Mouse (Mus musculus): ENCODE data around the gene Heatr5b. TPM values are rescaled to one million over a fixed set of nuclear protein-coding genes. Genes with fewer than 3 reads are reported as not detected.

The Heatr5b gene
- polyA plus RNA-seq (2015; fragmentation: Nextera tagmentation; extraction: Ambion mirVana): 16.0 and 18.8 TPM in 2 replicates

DNA sequence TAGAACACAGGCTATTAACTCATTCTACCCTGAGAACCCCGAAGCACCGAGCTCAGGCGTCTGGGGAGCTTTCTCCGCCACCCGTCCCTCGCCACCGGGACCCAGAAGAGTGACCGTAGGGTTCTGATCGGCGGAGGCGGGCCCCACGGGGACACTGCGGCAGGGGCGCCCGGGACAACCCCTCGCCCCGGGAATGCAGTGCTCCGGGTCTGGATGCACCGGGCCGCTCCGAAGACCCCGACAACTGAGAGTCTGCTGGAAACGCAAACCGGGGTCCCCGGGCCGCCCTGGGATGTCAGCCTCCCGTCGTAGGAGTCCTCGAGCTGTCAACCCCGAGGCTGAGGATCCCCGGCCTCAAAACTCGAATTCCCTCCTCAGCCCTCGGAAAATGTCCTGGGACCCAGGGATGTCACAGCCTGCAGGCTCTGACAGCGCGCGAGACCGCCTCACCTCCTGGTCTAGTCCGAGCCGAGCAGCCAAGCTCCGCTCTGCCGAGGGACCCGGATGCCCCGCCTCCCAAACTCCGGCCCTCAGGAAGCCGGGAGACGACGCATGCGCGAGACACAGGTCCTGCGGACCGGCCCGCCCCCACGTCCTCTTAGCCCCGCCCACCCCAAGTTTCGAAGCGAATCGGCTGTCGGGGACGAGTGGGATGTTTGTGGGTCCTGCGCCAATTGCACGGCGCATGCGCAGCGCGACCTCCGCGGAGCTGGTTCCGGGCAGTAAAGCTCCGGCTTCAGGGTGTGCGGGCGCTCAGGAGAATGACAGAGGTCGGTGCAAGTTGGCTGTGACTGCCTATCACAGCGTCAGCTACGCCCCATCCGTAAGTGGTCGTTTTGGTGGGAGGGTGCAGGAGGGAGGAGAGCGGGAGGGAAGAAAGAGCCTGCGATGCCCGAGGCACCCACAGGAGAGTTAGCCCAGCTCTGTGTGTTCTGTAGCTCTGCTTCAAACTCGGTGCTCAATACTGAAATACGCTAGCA, at the start of gene Heatr5b, which contains the start of gene Gpatch11:
Gene Heatr5b (minus strand): TSS at position 509 of the 980 bp plus-strand sequence.
Gene Gpatch11 (plus strand): TSS at position 712 of the 980 bp plus-strand sequence.
- WGBS: under 1% methylated on average over 81 of the region's 81 CpGs
- Histone ChIP-seq H3K4me2 (peak within 1 kb of the TSS; percentile 84), H3K27ac (replicated peaks) (peak within 1 kb of the TSS; percentile 89), H3K9ac (peak within 1 kb of the TSS; percentile 91), H3K4me1 (peaks cover 9% of the 10 kb centered on the region), H3K4me3 (peak within 1 kb of the TSS; percentile 88), H3K9me3 (no peaks in the 10 kb centered on the region), H3K36me3 (peaks cover 42% of the 10 kb centered on the region), H3K27me3 (replicated peaks) (no peaks in the 10 kb centered on the region)
- ATAC-seq (ENCODE audit: extremely low read depth, insufficient number of reproducible peaks, low FRiP score, low TSS enrichment): peak; percentile 96

DNA sequence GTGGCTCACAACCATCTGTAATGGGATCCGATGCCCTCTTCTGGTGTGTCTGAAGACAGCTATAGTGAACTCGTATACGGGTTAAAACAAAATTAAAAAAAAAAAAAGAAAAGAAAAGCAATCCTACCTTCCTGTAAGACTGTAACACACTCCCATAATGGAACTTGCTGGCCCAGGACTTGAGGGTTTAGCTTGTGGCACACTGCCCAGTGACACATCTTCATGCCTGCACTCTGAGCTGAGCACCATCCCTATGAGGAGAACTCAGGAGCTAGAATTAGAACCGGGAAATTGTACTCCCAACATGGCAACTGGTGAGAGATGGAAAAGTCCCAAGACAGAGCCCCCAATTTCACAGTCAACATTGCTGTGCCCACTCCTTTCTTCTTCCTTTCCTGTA, 48.1 kb upstream of the Heatr5b start:
- ATAC-seq (ENCODE audit: extremely low read depth, insufficient number of reproducible peaks, low FRiP score, low TSS enrichment): no peak
- Histone ChIP-seq H3K4me1 (peaks cover 13% of the 10 kb centered on the region), H3K36me3 (peaks cover 10% of the 10 kb centered on the region), H3K4me3 (no peak overlapping the region), H3K27me3 (replicated peaks) (no peaks in the 10 kb centered on the region), H3K9me3 (0 out of 2 replicates have a peak, but pooled peaks cover 6% of the 10 kb centered on the region), H3K9ac (no peak overlapping the region), H3K27ac (replicated peaks) (no peak overlapping the region), H3K4me2 (peak overlapping the region; percentile 77; the same call in 1 of the 2 replicates)
- 86% methylated on average over 4 of the region's 4 CpGs for WGBS

DNA sequence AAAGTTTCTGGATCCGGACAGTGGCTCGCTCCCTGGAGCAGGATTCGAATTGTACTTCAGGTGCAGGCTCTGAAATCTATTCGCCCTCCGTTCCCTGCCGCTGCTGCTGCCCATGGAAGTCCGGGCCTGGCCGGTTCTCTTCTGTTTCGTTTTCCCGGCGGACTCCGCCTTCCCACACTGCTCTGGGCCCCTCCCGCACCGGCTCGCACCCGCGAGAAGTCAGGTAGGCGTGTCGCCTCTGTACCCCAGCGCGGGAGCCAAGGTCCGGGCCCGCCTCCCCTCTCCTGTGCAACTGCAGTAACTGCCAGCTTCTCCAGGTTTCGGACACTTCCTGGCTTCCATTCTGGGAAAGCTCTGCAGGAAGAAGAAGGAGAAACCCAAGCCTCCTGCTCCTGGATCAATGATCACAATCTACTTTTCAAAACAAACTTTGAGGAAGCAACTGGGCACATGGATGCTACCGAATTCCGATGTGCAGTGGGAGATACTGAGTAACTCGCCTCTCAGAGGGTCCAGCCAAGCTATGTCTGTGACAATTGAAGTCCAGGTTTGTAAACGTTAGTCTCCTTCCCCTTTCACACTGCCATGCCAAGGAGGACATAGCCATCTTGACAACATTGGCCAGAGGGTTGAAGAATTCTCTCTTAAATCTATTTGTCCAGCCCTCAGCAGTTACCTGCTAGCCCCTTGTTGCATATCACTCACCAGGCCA, 47.4 kb upstream of the Heatr5b start, which contains the start of gene Eif2ak2:
Gene Eif2ak2 (minus strand): TSS at position 173 of the 712 bp plus-strand sequence.
- ATAC-seq (ENCODE audit: extremely low read depth, insufficient number of reproducible peaks, low FRiP score, low TSS enrichment): peak; percentile 90
- H3K27ac ChIP-seq (replicated peaks): peak within 1 kb of the TSS; percentile 88
- H3K4me2 ChIP-seq: peak within 1 kb of the TSS; percentile 77
- no peaks in the 10 kb centered on the region for H3K27me3 ChIP-seq (replicated peaks)
- H3K4me1 ChIP-seq: peaks cover 13% of the 10 kb centered on the region
- peak within 1 kb of the TSS; percentile 89 for H3K9ac ChIP-seq
- H3K4me3 ChIP-seq: peak within 1 kb of the TSS; percentile 78
- peaks cover 18% of the 10 kb centered on the region for H3K36me3 ChIP-seq
- 0 out of 2 replicates have a peak, but pooled peaks cover 6% of the 10 kb centered on the region for H3K9me3 ChIP-seq
- WGBS: under 1% methylated on average over 28 of the region's 28 CpGs

DNA sequence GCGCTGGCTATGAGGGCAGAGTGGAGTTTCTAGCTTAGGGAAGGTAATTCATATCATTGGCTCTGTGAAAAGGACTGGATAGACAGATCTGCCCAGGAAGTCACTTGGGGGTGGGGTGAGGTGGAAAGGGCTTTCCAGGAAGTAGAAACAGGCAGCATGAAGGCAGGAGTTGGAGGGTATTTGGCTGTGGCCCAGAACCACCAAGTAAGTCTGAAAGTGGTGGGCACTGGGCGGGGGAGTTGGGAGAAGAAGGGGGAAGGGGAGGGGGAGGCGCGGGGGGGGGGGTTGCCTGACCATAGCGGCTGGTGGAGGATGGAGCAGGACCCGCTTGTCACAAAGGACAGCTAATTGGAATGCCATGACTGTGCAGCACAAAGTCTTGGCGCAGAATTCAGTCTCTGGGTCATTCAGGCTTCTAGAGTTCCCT, 46.7 kb upstream of the Heatr5b start:
- Histone ChIP-seq H3K27me3 (replicated peaks) (no peaks in the 10 kb centered on the region), H3K36me3 (peaks cover 24% of the 10 kb centered on the region), H3K4me2 (peak overlapping the region; percentile 77), H3K27ac (replicated peaks) (peak overlapping the region; percentile 88), H3K9ac (peak overlapping the region; percentile 89), H3K4me3 (peak overlapping the region; percentile 78), H3K4me1 (peaks cover 13% of the 10 kb centered on the region), H3K9me3 (0 out of 2 replicates have a peak, but pooled peaks cover 6% of the 10 kb centered on the region)
- peak; percentile 34 for ATAC-seq (ENCODE audit: extremely low read depth, insufficient number of reproducible peaks, low FRiP score, low TSS enrichment)
- 10% methylated on average over 4 of the region's 7 CpGs for WGBS

DNA sequence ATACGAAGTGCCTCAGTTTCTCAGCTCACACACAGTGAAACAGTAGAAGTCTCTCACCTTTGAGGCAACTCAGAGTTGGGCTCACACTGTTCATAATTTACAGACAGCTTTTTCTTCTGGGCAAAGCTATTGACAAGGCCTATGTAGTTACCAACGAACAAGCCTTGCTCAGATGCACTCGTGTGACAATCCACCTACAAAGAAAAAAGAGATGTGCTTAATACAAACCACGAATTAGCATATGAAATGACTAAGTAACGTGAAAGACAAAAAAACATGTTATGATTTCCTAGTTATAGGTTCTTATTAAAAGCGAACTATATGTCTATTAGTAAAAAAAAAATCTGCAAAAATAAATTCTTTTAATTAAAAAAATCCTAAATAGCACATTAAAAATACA, 38.7 kb upstream of the Heatr5b start:
- Histone ChIP-seq H3K27me3 (replicated peaks) (no peaks in the 10 kb centered on the region), H3K4me3 (no peak overlapping the region), H3K4me1 (no peaks in the 10 kb centered on the region), H3K9ac (no peak overlapping the region), H3K36me3 (peaks cover 84% of the 10 kb centered on the region), H3K9me3 (no peaks in the 10 kb centered on the region), H3K4me2 (no peak overlapping the region), H3K27ac (replicated peaks) (no peak overlapping the region)
- no peak for ATAC-seq (ENCODE audit: extremely low read depth, insufficient number of reproducible peaks, low FRiP score, low TSS enrichment)
- 90% methylated on average over 6 of the region's 6 CpGs for WGBS

DNA sequence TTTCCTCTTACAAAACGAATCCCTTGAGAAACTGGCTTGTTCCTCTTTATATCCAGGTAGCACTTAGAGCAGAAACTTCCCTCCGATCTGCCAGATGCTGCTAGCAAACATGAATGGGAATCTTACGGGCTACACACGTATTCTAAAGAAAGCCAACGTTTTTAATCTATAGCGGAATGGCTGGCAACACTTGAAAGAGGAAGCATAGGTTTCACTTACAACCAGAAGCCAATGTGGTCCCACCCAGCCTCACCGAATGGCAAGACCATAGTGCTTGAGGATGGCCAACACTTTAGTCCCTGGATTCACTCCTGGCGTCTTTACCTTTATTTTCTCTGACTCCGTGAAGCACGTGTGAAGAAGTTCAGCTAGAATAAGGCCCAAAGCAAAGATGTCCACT, 21.1 kb upstream of the Heatr5b start:
- 86% methylated on average over 10 of the region's 10 CpGs for WGBS
- peaks cover 88% of the 10 kb centered on the region for H3K36me3 ChIP-seq

DNA sequence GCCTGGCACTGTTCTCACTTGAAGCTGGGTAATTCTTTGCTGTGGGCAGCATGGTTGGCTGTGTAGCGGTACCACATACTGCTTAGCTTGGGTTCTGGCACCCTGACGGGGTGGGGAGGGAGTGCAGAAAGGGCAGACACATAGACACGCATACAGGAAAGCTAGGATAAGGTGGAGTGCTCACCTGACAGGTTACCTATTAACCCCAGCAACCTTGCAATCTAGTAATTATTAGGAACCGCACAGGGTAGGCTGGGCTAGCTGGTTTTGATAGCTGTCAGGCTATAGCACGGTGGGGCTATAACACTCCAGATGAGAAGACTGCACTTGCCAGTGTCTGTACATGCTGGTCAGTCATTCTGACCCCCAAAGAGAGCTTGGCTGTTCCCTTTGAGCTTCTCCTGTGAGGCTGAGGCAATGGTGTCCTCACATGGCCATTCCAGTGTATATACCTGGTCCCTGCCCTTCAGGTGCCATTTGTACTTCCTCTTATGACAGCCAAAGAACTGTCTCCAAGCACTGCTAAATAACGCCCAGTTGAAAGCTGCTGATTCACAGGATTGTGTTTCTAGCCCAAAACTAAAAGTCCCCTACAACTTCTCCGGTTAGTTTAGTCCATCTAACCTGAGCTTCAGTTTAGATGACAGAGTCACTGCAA, 7.2 kb upstream of the Heatr5b start:
- H3K4me2 ChIP-seq: no peak overlapping the region

More for the DNA sequence above, 21.1 kb upstream of the Heatr5b start:
- no peak overlapping the region for H3K4me3 ChIP-seq
- ATAC-seq (ENCODE audit: extremely low read depth, insufficient number of reproducible peaks, low FRiP score, low TSS enrichment): no peak
- no peaks in the 10 kb centered on the region for H3K27me3 ChIP-seq (replicated peaks)
- no peaks in the 10 kb centered on the region for H3K4me1 ChIP-seq
- H3K27ac ChIP-seq (replicated peaks): no peak overlapping the region
- no peak overlapping the region for H3K9ac ChIP-seq
- no peaks in the 10 kb centered on the region for H3K9me3 ChIP-seq
- no peak overlapping the region for H3K4me2 ChIP-seq

DNA sequence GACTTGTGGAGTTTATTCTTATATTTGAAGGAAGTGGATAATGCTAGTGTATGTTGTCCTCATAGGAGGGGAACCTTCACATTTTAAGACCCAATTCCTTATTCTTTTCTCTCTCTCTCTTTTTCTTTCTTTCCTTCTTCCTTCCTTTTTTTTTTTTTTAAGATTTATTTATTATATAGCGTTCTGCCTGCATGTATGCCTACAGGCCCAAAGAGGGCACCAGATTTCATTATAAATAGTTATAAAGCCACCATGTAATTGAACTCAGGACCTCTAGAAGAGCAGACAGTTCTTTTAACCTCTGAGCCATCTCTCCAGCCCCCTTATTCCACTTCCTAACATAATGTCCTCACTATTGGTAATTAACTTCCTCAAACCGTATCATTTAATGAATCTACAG, 892 bp upstream of the Heatr5b start:
- peak overlapping the region; percentile 74 for H3K27ac ChIP-seq (replicated peaks)
- peak overlapping the region; percentile 80 for H3K9ac ChIP-seq
- peak overlapping the region; percentile 88 for H3K4me3 ChIP-seq
- no peaks in the 10 kb centered on the region for H3K27me3 ChIP-seq (replicated peaks)
- H3K36me3 ChIP-seq: peaks cover 36% of the 10 kb centered on the region
- peaks cover 9% of the 10 kb centered on the region for H3K4me1 ChIP-seq
- ATAC-seq (ENCODE audit: extremely low read depth, insufficient number of reproducible peaks, low FRiP score, low TSS enrichment): no peak
- H3K4me2 ChIP-seq: peak overlapping the region; percentile 79
- 29% methylated on average over 2 of the region's 2 CpGs for WGBS
- H3K9me3 ChIP-seq: no peaks in the 10 kb centered on the region

More for the DNA sequence above, 7.2 kb upstream of the Heatr5b start:
- Histone ChIP-seq H3K4me3 (no peak overlapping the region), H3K27me3 (replicated peaks) (no peaks in the 10 kb centered on the region), H3K9ac (no peak overlapping the region), H3K27ac (replicated peaks) (no peak overlapping the region), H3K9me3 (no peaks in the 10 kb centered on the region), H3K4me1 (no peaks in the 10 kb centered on the region), H3K36me3 (peaks cover 85% of the 10 kb centered on the region)
- 86% methylated on average over 7 of the region's 7 CpGs for WGBS
- ATAC-seq (ENCODE audit: extremely low read depth, insufficient number of reproducible peaks, low FRiP score, low TSS enrichment): no peak

DNA sequence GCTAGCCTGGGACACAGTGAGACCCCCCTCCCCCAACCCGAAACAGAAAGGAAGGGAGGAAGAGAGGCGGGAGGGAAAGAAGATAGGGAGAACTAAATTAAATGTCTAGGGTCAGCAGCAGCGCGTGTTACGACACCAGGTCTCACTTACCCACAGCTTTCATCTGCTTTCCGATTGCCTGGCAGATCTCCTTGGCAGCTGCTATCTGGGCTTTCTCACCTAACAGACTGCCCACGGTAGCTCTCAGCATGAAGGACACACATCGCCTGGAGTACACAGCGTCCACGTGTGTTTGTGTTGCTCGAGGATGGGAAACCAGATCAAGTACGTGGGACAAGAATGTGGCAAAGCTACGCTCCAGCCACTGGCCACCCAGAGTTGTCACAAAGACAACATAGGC, 10.8 kb downstream of the Heatr5b start:
- Histone ChIP-seq H3K27ac (replicated peaks) (peak overlapping the region; percentile 26; the same call in 1 of the 2 replicates), H3K4me3 (no peak overlapping the region), H3K9ac (no peak overlapping the region), H3K4me2 (no peak overlapping the region), H3K27me3 (replicated peaks) (no peaks in the 10 kb centered on the region), H3K9me3 (no peaks in the 10 kb centered on the region), H3K36me3 (peaks cover 88% of the 10 kb centered on the region), H3K4me1 (peaks cover 6% of the 10 kb centered on the region; the same call in 1 of the 2 replicates)
- WGBS: 52% methylated on average over 13 of the region's 13 CpGs
- ATAC-seq (ENCODE audit: extremely low read depth, insufficient number of reproducible peaks, low FRiP score, low TSS enrichment): no peak

DNA sequence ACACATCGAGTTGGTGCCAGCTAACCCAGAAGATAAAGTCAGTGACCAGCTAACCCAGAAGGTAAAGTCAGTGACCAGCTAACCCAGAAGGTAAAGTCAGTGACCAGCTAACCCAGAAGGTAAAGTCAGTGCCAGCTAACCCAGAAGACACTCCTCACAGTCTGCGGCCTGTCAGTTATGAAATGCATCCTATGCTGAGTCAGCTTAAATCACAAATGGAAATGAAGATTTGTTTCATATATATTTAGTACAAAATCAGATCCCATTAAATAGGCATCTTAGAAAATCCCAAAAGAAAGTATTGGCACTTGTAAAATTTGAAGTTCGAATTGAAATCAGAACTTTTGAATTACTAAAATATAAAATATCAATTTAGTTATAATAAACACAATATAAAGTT, 25.6 kb downstream of the Heatr5b start:
- WGBS: 86% methylated on average over 3 of the region's 3 CpGs
- Histone ChIP-seq H3K27me3 (replicated peaks) (no peaks in the 10 kb centered on the region), H3K36me3 (peaks cover 69% of the 10 kb centered on the region), H3K4me3 (no peak overlapping the region), H3K4me1 (no peaks in the 10 kb centered on the region), H3K9me3 (no peaks in the 10 kb centered on the region), H3K9ac (no peak overlapping the region), H3K4me2 (no peak overlapping the region), H3K27ac (replicated peaks) (peak overlapping the region; percentile 62; the same call in 1 of the 2 replicates)
- ATAC-seq (ENCODE audit: extremely low read depth, insufficient number of reproducible peaks, low FRiP score, low TSS enrichment): no peak

Data from heart, embryonic 13.5 days (tissue).